Mouse (Mus musculus) ES-E14 (cell line): ENCODE data around the gene Ncam1. TPM values are rescaled to one million over a fixed set of nuclear protein-coding genes. Genes with fewer than 3 reads are reported as not detected.

Experiments used
- DNase-seq: peaks from one replicate; pipeline ENCODE4 v3.0.0-alpha.2; 2013; ENCODE audit warnings: low read depth, low spot score
- H3K27ac ChIP-seq: 2 replicates; pipeline ENCODE4 v1.5.1; 2012; ENCODE audit warnings: low read depth, mild to moderate bottlenecking, low read length, moderate library complexity, mixed read lengths; ENCODE audit not compliant: poor library complexity, insufficient read depth, severe bottlenecking
- H3K36me3 ChIP-seq: 2 replicates; pipeline ENCODE4 v1.6.1; 2012; ENCODE audit warnings: mild to moderate bottlenecking, low read length, moderate library complexity, mixed read lengths; ENCODE audit not compliant: control insufficient read depth, poor library complexity, insufficient read depth, severe bottlenecking
- H3K4me1 ChIP-seq, 2 experiments: fragments of 150-350 bp in 1 of 2; sonication (generic) in 1 of 2; 2 replicates each; pipeline ENCODE4 v1.6.1; 2012; ENCODE audit warnings: low read length in 2 of 2, mild to moderate bottlenecking in 1 of 2, mixed read lengths in 1 of 2; ENCODE audit not compliant: control insufficient read depth in 2 of 2, insufficient read depth in 2 of 2, poor library complexity in 1 of 2
- H3K4me3 ChIP-seq, 2 experiments: fragments of 150-350 bp in 1 of 2; sonication (generic) in 1 of 2; 2 replicates each; pipeline ENCODE4 v1.5.1; 2012; ENCODE audit warnings: low read length in 2 of 2, low read depth in 1 of 2, mild to moderate bottlenecking in 1 of 2, mixed read lengths in 1 of 2; ENCODE audit not compliant: insufficient read depth in 1 of 2, poor library complexity in 1 of 2, severe bottlenecking in 1 of 2
- H3K9ac ChIP-seq: 2 replicates; pipeline ENCODE4 v1.6.1; 2012; ENCODE audit warnings: low read depth, mild to moderate bottlenecking, low read length, mixed read lengths; ENCODE audit not compliant: poor library complexity, insufficient read depth, severe bottlenecking
- H3K9me3 ChIP-seq: fragments of 150-350 bp; sonication (generic); 2 replicates; pipeline ENCODE4 v1.6.1; 2012; ENCODE audit warnings: low read depth, mild to moderate bottlenecking, low read length; ENCODE audit not compliant: control insufficient read depth, insufficient read depth
- CHD2 ChIP-seq: IDR thresholded peaks from 2 replicates; pipeline ENCODE4 v1.6.1; 2014; ENCODE audit warnings: mild to moderate bottlenecking, low read depth, low read length, inconsistent platforms
- HCFC1 ChIP-seq: IDR thresholded peaks from 2 replicates; pipeline ENCODE4 v1.6.1; 2012; ENCODE audit warnings: low read length, inconsistent platforms, borderline replicate concordance; ENCODE audit not compliant: insufficient read depth
- MAFK ChIP-seq: IDR thresholded peaks from 2 replicates; pipeline ENCODE4 v1.6.1; 2014; ENCODE audit warnings: mild to moderate bottlenecking, low read depth, low read length, inconsistent platforms; ENCODE audit not compliant: insufficient read depth
- ZC3H11A ChIP-seq: IDR thresholded peaks from 2 replicates; pipeline ENCODE4 v1.6.1; 2012; ENCODE audit warnings: low read depth, mild to moderate bottlenecking, inconsistent platforms, low read length, borderline replicate concordance
- ZNF384 ChIP-seq: IDR thresholded peaks from 2 replicates; pipeline ENCODE4 v1.6.1; 2012; ENCODE audit warnings: low read depth, low read length, inconsistent platforms
- in situ Hi-C, 2 experiments: fragments of 600-800 bp; cut with MboI; formaldehyde crosslinking; loops; one replicate each; pipeline ENCODE4 v1.15.1; 2025; ENCODE audit warnings: low sequenced_read_pairs in 2 of 2, inconsistent platforms in 1 of 2; ENCODE audit not compliant: unreplicated experiment in 2 of 2
- total RNA-seq: library from RNA; depleted of rRNA; stranded (reverse); fragments of 300-350 nt; gene quantifications from 2 replicates; pipeline ENCODE4 v1.2.3, GENCODE M21; 2012

Ncam1 gene
- total RNA-seq, 1 experiment, result 36.8 TPM

DNA sequence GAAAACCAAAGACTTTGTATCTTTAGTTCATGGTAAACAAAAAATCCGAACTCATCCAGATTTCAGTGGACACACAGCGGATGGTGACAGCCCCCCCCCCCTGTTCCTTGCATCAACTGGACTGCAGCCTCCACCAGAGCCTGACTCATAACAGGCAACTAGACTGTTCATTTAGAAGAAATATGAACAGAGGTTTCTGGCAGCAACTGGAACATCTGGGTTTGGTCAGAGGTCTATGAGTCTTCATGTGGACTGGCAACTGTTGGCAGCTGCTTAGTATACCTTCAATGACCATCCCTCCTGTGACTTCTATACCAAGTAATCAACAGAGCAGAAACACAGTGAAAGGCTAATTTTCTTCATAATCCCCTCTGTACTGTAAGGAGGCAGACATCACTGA is 154.4 kb downstream of the Ncam1 start:
- no peak for DNase-seq
- TF ChIP-seq ZNF384 (no peak), CHD2 (no peak), MAFK (no peak), ZC3H11A (no peak), HCFC1 (no peak)

DNA sequence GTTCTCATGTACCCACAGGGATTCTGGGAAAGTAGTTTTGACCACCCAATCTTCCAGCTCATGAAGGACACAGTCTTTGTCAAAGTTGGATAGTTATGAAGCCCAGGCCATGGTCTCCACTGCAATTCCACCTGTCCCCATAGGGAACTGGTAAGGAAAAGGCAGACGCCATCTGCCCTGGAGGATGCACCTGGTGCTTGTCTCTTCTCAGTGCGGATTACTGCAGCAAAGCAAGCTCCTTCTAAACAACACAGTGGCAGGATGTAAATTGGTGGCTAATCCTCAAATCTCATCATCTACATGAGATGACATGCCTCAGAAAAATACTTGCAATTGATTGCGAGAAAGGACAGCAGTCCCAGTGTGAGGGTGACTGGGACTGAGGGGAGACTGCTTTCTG is 158.0 kb downstream of the Ncam1 start:
- no peak overlapping the region for H3K4me3 ChIP-seq
- in situ Hi-C loops, result no loop called here
- no peak for TF ChIP-seq CHD2
- no peak for TF ChIP-seq ZNF384
- TF ChIP-seq MAFK, result no peak
- no peak overlapping the region for H3K9ac ChIP-seq
- H3K27ac ChIP-seq, result no peak overlapping the region
- no peaks in the 10 kb centered on the region for H3K36me3 ChIP-seq
- no peaks in the 10 kb centered on the region for H3K4me1 ChIP-seq
- H3K9me3 ChIP-seq, result no peaks in the 10 kb centered on the region
- DNase-seq, result no peak

More for the DNA sequence above, 154.4 kb downstream of the Ncam1 start:
- Histone ChIP-seq H3K4me3 (no peak overlapping the region), H3K36me3 (no peaks in the 10 kb centered on the region), H3K9me3 (no peaks in the 10 kb centered on the region), H3K27ac (no peak overlapping the region), H3K9ac (no peak overlapping the region), H3K4me1 (no peaks in the 10 kb centered on the region)
- in situ Hi-C loops, result no loop called here

- no peak overlapping the region for H3K27ac ChIP-seq
- H3K9me3 ChIP-seq, result no peaks in the 10 kb centered on the region
- H3K36me3 ChIP-seq, result no peaks in the 10 kb centered on the region
- no peaks in the 10 kb centered on the region for H3K4me1 ChIP-seq
- no peak for DNase-seq
- no peak overlapping the region for H3K9ac ChIP-seq
- in situ Hi-C loops, result no loop called here
- no peak overlapping the region for H3K4me3 ChIP-seq
- TF ChIP-seq HCFC1, result no peak
- TF ChIP-seq ZNF384, result no peak
- no peak for TF ChIP-seq CHD2
- no peak for TF ChIP-seq MAFK
- TF ChIP-seq ZC3H11A, result no peak
These were observed 158.6 kb downstream of the Ncam1 start for GRCm38 (mm10) chr9:49640142-49640541.

DNA sequence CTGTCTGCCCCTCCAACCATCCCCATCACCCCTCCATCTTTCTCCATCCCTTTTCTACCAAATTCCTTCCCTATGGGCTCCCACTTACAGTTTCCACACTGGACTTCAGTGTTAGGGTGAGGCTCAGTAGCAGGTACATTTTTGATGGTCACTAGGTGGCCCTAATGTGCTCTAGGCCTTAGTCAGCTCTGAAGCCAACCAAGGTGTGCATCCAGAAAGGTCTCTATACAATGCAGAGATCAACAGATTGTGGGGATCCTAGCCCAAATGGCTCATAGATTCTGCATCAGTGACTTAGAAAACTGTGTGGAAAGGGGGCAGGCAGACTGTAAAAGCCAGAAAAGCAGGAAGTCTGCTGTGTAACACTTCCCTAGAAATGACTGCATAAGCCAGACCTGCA is 160.8 kb downstream of the Ncam1 start:
- no peak overlapping the region for H3K4me3 ChIP-seq
- in situ Hi-C loops, result no loop called here
- no peaks in the 10 kb centered on the region for H3K4me1 ChIP-seq
- no peak for TF ChIP-seq ZC3H11A
- TF ChIP-seq MAFK, result no peak
- no peak for TF ChIP-seq CHD2
- no peak for TF ChIP-seq HCFC1
- no peak overlapping the region for H3K27ac ChIP-seq
- DNase-seq, result no peak
- no peak overlapping the region for H3K9ac ChIP-seq
- H3K36me3 ChIP-seq, result no peaks in the 10 kb centered on the region
- no peaks in the 10 kb centered on the region for H3K9me3 ChIP-seq

DNA sequence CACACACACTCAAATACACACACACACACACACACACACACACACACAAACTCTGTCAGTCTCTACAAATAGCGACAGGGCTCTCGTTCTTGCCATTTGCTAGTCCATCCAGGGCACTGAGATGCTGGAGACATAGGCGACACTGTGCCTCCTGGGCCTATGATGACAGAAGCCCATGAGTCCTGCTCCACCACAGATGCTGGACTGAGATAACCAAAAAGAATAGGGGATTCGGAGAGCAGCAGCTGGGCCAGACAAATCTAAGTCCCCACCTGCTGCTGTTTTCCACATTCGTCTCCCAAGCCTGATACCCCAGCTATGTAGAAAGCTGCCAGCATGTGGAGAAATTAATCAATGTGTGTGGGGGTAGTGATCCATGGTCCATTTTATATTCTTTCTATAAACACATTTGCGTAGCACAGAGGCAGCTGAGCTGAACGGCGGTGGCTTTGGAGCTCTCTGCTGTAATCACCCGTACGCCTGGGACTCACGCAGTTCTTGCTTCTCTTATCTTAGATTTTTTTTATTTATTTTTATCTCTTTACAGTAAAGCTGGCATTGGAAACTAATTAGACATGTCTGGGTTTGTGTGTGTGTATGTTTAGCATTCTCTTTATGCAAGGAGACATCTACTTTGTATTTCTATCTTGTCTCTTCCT is 162.9 kb downstream of the Ncam1 start:
- no peaks in the 10 kb centered on the region for H3K36me3 ChIP-seq
- H3K9ac ChIP-seq, result no peak overlapping the region
- no peak for TF ChIP-seq CHD2
- H3K4me1 ChIP-seq, result no peaks in the 10 kb centered on the region
- H3K9me3 ChIP-seq, result no peaks in the 10 kb centered on the region
- in situ Hi-C loops, result no loop called here
- DNase-seq, result no peak
- no peak overlapping the region for H3K4me3 ChIP-seq
- no peak overlapping the region for H3K27ac ChIP-seq
